Mouse (Mus musculus) heart, adult 2 months (tissue): ENCODE measurements around the gene Nop9.

Experiments used
- CTCF ChIP-seq: fragments of 200-600 bp; IDR thresholded peaks from 2 replicates; pipeline ENCODE4 v1.8.1; 2022; ENCODE audit warnings: antibody characterized with exemption, mild to moderate bottlenecking, moderate library complexity
- POLR2A ChIP-seq: fragments of 200-500 bp; IDR thresholded peaks from 2 replicates; pipeline ENCODE4 v1.6.1; 2011; ENCODE audit warnings: mild to moderate bottlenecking, low read depth, low read length, control low read depth; ENCODE audit not compliant: insufficient read depth

DNA sequence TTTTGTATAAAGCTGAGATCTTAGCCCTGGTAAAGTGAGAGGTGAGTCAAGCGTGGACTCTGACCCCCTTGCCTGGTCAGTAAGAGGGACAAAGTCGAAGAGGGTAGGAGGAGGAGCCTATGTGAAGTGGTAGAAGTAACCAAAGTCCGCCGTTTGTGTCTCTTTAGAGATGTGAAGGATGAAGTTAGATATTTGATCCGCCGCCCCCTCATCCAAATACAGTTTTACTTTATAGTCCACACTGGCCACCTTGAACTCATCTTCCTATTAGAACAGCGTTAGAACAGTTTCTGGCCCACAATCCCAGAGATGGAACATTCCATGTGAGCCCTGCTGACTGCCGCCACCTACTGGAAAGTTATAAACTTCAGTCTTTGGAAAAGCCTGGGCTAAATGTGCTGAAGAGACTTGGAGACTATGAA, 12.9 kb downstream of the Nop9 start, which contains the start of gene Cideb:
- peak; percentile 83 for TF ChIP-seq CTCF
- TF ChIP-seq POLR2A: no peak
